Mouse (Mus musculus) urinary bladder, postnatal 36 days (tissue): Measurements from ENCODE around the gene Gpatch2l.

Experiments used
- DNase-seq, 2 experiments: peaks; one replicate each; pipeline ENCODE4 v3.0.0; 2022; ENCODE audit warnings: low spot score in 2 of 2, mixed read lengths in 1 of 2

Gpatch2l gene

GRCm38 (mm10) chr12:86241604-86242536 is at the start of gene Gpatch2l:
Gene Gpatch2l (plus strand): TSS chr12:86241858.
- DNase-seq: peak; percentile 96 to 97

DNA sequence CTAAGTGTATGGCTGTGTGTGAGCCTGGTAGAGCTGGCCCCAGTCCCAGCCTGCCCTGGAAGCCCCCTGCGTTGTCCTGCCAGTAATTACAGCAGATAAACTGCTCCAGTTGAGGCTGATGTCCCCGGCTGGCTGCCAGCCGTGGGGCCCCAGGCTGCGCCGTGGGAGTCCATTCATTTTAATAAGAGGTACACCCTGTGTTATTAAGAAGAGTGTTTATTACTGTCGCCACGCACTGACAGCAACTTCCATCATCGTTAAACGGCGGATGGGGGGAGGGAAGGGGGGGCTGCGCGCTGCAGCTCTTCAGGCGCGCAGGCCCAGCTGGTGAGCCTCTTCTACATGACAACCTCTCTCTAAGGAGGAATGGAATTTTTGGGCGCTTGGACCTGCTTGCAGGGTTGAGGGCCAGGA is 49.6 kb upstream of the Gpatch2l start:
- no peak for DNase-seq

- no peak for DNase-seq
Observed at GRCm38 (mm10) chr12:86196944-86197343, 44.7 kb upstream of the Gpatch2l start.

GRCm38 (mm10) chr12:86203443-86204057 is 38.1 kb upstream of the Gpatch2l start:
- no peak for DNase-seq

DNA sequence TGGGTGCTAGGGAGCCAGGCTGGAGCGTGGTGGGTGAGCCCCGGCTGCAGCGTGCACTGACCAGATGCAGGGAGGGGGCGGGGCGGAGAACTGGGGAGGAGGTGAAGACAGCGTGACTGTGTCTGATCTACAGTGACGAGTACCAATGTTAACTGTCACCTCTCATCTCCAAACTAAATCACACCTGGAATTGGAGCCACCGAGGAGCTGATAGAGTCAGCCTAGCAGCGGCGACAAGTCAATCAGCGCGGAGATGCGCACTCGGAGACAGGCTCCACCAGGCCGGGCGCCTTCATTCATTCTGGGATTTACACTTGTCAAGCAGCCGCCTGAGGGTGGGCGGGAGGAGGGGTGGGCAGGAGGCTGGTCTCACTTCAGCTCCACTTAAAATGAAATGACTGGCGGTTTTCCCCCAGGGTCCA is 30.5 kb upstream of the Gpatch2l start:
- no peak for DNase-seq

DNA sequence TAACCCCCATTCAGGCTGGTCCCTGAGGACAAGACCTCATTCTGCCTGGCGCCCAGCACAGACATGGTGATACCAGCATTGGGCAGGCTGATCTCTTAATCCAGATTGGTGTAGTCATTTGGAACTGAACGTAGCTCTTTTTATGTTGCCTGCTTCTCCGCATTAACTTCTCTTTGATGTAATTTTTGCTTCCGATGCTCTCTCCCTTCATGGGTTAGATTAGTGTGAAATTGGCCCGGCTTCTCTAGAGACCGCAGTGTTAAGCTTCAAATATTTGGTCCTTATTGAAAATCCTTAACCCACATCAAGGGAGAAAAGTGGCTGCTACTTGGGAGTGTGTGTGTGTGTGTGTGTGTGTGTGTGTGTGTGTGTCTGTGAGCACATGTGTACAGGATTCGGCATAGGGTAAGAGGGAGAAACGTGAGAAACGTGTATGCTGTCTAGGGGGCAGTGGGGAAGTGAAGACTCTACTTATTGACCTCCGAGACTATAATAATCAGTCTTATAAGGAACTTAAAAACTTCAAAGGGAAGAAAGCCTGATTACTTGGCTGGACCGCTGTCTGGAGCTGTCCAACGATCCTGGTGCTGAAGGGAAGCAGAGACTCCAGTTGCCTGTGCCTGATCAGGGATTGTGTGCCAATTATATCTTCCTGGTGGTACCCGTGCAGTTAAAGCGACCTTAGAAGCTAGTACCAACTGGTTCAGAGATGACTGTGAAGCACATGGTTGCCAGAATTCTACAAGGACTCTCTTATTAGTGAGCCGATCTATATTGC is 28.8 kb upstream of the Gpatch2l start:
- DNase-seq: peak; percentile 6 to 36

GRCm38 (mm10) chr12:86214201-86214600 is 27.5 kb upstream of the Gpatch2l start:
- no peak for DNase-seq

DNA sequence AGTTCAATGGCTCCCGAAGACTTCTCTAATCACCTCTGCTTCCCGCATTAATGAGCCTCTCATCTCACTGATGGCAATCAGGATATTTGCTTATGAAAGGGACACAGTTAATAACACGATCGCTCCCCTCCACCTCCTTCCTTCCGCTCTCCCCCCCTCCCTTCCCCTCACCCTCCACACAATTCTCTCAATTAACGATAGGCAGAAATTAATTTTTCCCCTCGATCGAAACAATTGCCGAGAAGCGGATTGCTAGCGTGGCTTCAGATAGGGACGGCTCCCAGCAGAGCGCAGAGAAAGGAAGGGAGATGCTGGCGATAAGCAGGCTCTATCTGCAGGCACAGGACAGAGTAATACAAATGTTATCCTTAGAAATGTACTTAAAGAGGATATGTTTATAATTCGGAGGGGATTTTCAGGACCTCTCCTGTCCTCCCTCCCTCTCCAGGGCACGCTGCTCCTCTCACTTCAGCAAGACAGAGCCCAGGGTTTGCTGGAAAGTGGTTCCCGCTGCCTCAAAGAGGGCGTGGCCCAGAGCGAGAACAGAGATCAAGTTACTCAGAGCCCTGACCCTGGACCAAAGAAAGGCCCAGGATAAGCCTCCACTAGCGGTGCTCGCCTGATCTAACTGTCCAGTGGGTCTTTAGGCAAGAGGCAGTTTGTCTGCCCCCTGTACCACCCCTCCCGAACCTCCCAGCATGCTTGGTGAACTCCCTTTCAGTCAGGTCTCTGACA is 24.8 kb upstream of the Gpatch2l start:
- no peak for DNase-seq

- DNase-seq: no peak
Observed at GRCm38 (mm10) chr12:86220200-86221021, 21.2 kb upstream of the Gpatch2l start.

- DNase-seq: no peak
Observed at GRCm38 (mm10) chr12:86221074-86221703, 20.5 kb upstream of the Gpatch2l start.

DNA sequence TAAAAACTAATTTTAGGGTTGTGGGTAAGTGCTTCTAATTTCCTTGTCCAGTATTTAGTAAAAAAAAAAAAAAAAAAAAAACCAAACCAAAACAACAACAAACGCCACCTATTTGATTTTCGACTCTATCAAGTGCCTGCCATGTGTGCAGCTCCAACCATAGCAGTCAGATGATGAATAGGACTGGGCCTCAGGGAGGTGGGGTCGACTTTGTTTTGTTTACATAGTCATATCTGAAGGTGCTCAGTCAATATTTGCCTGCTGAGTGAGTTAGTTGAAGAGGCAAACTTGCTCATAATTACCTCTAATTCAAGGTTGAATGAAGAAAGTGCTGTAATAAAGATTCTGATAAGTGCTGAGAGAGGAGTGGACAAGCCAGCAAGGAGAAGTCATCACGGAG is 7.4 kb upstream of the Gpatch2l start:
- no peak for DNase-seq

GRCm38 (mm10) chr12:86238736-86239135 is 2.9 kb upstream of the Gpatch2l start:
- no peak for DNase-seq

GRCm38 (mm10) chr12:86242563-86242962 is 905 bp downstream of the Gpatch2l start:
- no peak for DNase-seq

DNA sequence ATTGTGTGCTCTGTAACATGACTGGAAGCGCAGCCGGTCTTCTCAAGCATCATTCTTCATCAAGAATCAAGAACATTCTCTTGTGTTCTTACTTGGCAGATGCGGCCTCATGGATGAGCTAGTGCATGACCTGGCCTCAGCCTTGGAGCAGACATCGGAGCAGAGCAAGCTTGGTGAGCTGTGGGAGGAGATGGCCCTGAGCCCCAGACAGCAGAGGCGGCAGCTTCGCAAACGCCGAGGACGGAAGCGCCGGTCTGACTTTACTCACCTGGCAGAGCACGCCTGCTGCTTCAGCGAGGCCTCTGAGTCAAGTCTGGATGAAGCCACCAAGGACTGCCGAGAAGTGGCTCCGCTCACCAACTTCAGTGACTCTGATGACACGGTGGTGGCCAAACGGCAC is 2.3 kb downstream of the Gpatch2l start:
- no peak for DNase-seq

- no peak for DNase-seq
Observed at GRCm38 (mm10) chr12:86250183-86250582, 8.5 kb downstream of the Gpatch2l start.

- no peak for DNase-seq
Observed at GRCm38 (mm10) chr12:86254910-86255309, 13.3 kb downstream of the Gpatch2l start.

GRCm38 (mm10) chr12:86271626-86272025 is 30.0 kb downstream of the Gpatch2l start:
- no peak for DNase-seq

- no peak for DNase-seq
Observed at GRCm38 (mm10) chr12:86274246-86274645, 32.6 kb downstream of the Gpatch2l start.

DNA sequence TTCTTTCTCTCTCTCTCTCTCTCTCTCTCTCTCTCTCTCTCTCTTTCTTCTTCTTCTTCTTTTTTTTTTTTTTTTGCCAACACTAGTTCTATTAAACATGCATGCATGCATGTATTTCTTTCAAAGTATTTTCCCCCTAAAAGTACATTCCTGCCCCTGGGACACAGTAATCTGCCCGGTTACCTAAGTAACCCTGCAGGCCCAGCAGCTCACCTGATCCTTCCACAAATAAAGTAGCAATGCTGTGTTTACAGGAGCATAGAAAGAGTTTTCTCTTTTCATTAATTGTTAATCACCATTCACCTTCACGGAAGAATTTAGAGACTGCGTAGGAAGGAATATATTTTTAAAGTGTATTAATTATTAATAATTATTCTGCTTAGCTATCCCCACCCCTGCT is 34.1 kb downstream of the Gpatch2l start:
- no peak for DNase-seq

DNA sequence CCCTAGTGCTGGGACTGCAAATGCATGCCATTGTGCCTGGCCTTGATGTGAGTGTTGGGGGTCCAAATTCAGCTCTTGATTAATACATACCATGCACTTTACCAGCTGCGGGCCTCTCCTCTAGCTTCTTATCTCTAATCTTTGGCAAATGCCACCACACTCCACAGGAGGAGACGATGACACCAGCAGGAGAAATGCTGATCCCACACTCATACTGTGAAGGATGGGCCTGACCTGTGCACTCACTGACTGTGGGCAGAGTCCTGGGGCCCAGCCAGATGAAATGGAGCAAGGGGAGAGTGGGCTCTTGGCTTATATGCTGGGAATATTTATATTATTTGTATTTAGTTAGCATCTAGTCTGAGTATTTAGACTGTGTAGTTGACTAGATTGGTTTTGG is 34.8 kb downstream of the Gpatch2l start:
- DNase-seq: no peak
